Mouse (Mus musculus): Measurements from ENCODE around the gene Wtap. TPM values are rescaled to one million over a fixed set of nuclear protein-coding genes. Genes with fewer than 3 reads are reported as not detected.
"Not testable (repeated sequence)": the region's sequence is repeated elsewhere in the genome, so short reads cannot be mapped to it uniquely, and the experiment has no call there.

The Wtap gene
- polyA plus RNA-seq, 1 experiment from 2014 or later = 155 TPM

DNA sequence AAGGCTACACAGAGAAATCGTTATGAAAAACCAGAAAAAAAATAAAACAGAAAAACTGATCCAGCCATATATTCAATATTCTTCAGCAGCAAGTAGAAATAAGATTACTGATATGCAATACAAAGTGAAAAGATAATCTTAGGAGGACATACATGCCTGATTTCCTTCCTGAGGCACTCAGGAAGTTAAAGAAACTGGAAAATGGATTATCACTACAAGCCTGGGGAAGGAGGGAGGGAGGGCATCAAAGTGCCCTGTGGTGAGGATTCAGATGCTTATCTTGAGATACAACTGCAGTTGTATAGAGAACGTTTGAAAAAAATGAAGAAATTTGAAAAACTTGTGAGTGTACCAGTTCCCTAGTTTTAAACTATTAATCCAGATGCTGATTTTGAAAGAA lies 10.0 kb downstream of the Wtap start:
- H3K9ac ChIP-seq (replicated peaks; ENCODE audit: low read depth, low read length) = no peak overlapping the region
- no peak for ATAC-seq
- WGBS = 80% methylated on average over 2 of the region's 2 CpGs

DNA sequence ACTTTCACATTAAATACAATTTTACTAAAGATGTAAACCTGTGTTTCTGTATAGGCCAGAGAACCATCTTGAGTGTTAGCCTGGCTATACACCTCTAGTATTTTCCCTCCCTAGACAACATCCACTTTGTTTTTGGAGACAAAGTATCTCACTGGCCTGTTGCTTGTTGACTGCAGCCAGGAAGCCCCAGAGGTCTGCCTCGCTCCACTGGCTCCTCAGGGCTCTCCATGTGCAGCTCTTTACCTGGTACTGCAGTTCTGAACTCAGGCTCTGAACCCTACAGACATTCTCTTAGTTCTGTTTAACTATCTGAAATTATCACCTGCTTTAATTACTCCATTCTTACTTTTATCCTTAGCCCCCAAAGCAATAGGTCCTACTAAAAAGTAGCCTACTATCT lies 15.4 kb downstream of the Wtap start:
- 92% methylated on average over 1 of the region's 1 CpGs for WGBS
- H3K36me3 ChIP-seq (ENCODE audit: control insufficient read depth, insufficient read depth) = peaks cover 36% of the 10 kb centered on the region
- no peaks in the 10 kb centered on the region for H3K4me1 ChIP-seq (replicated peaks; ENCODE audit: control insufficient read depth, insufficient read depth, low read length)
- no peak overlapping the region for H3K4me3 ChIP-seq (replicated peaks; ENCODE audit: low read length)
- no peaks in the 10 kb centered on the region for H3K9me3 ChIP-seq (ENCODE audit: control insufficient read depth, low read length)
- ATAC-seq = no peak
- H3K27me3 ChIP-seq (replicated peaks; ENCODE audit: control insufficient read depth, insufficient read depth, low read length) = no peaks in the 10 kb centered on the region
- H3K9ac ChIP-seq (replicated peaks; ENCODE audit: low read depth, low read length) = no peak overlapping the region
- H3K27ac ChIP-seq (ENCODE audit: low read length) = no peak overlapping the region
- no peak overlapping the region for H3K4me2 ChIP-seq (ENCODE audit: low read length)

More for the DNA sequence above, 10.0 kb downstream of the Wtap start:
- Histone ChIP-seq H3K4me1 (replicated peaks; ENCODE audit: control insufficient read depth, insufficient read depth, low read length) (peaks cover 6% of the 10 kb centered on the region), H3K27me3 (replicated peaks; ENCODE audit: control insufficient read depth, insufficient read depth, low read length) (no peaks in the 10 kb centered on the region), H3K9me3 (ENCODE audit: control insufficient read depth, low read length) (no peaks in the 10 kb centered on the region), H3K27ac (ENCODE audit: low read length) (no peak overlapping the region), H3K4me2 (ENCODE audit: low read length) (no peak overlapping the region), H3K36me3 (ENCODE audit: control insufficient read depth, insufficient read depth) (peaks cover 28% of the 10 kb centered on the region), H3K4me3 (replicated peaks; ENCODE audit: low read length) (no peak overlapping the region)

DNA sequence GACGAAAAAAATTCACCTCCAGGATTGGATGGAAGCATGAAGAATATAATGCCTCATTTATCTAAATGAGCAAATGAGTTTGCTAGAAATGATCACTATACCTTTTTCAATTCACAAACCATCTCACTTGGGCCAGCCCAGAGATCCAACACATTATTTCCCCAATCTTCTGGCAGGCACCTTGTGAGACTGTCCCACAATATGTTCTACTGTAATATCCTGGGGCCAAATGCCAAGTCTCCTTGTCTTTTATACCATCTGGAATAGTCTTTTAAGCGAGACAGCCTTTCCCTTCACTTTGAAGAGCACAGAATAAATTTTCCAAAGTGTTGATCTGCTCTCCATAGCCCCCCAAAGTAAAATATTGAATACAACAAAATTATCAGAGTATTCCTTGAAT lies 20.1 kb downstream of the Wtap start:
- H3K4me1 ChIP-seq (replicated peaks; ENCODE audit: control insufficient read depth, insufficient read depth, low read length) = no peaks in the 10 kb centered on the region
- no peaks in the 10 kb centered on the region for H3K9me3 ChIP-seq (ENCODE audit: control insufficient read depth, low read length)
- 70% methylated on average over 2 of the region's 2 CpGs for WGBS
- H3K27me3 ChIP-seq (replicated peaks; ENCODE audit: control insufficient read depth, insufficient read depth, low read length) = no peaks in the 10 kb centered on the region
- ATAC-seq = no peak
- H3K4me3 ChIP-seq (replicated peaks; ENCODE audit: low read length) = no peak overlapping the region
- H3K36me3 ChIP-seq (ENCODE audit: control insufficient read depth, insufficient read depth) = peaks cover 16% of the 10 kb centered on the region
- H3K9ac ChIP-seq (replicated peaks; ENCODE audit: low read depth, low read length) = no peak overlapping the region
- no peak overlapping the region for H3K27ac ChIP-seq (ENCODE audit: low read length)
- no peak overlapping the region for H3K4me2 ChIP-seq (ENCODE audit: low read length)

DNA sequence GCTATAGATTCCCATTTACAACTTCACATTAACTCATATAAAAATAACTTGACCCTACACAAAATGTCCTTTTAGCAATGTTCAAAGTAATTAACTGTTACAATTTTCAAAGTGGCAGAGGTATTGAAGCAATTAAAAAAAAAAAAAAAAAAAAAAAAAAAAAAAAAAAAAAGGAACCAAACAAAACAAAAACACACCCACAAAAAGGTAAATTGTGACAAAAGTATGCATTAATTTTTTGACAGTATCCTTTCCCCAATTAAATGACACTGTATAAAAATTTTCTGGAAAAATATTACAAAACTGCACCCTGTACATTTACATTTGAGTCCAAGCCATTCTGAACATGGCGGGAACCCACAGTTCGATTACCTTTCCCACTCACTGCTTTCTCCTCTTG lies 26.8 kb downstream of the Wtap start:
- Histone ChIP-seq H3K27ac (ENCODE audit: low read length) (no peak overlapping the region), H3K4me1 (replicated peaks; ENCODE audit: control insufficient read depth, insufficient read depth, low read length) (no peaks in the 10 kb centered on the region), H3K9ac (replicated peaks; ENCODE audit: low read depth, low read length) (no peak overlapping the region), H3K27me3 (replicated peaks; ENCODE audit: control insufficient read depth, insufficient read depth, low read length) (no peaks in the 10 kb centered on the region), H3K9me3 (ENCODE audit: control insufficient read depth, low read length) (no peaks in the 10 kb centered on the region), H3K4me3 (replicated peaks; ENCODE audit: low read length) (no peak overlapping the region), H3K36me3 (ENCODE audit: control insufficient read depth, insufficient read depth) (peaks cover 13% of the 10 kb centered on the region), H3K4me2 (ENCODE audit: low read length) (no peak overlapping the region)
- no peak for ATAC-seq
- 93% methylated on average over 2 of the region's 2 CpGs for WGBS

DNA sequence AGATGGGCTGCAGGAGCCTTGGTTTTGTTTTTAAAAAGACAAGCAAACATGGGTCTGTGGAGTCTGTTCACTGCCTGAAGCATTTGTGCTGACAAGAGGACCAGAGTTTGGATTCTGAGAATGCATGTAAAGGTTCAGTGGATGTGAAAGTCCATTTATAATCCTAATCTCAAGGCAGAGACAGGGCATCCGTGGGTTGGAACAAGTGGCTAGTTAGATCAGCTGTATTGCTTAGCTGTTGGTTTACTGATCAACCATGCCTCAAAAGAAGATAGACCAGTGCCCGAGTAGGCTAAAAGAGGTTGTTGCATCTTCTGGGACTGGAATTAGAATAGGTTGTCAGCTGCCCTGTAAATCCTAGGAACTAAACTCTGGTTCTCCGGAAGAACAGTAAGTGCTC lies 30.5 kb downstream of the Wtap start:
- no peaks in the 10 kb centered on the region for H3K9me3 ChIP-seq (ENCODE audit: control insufficient read depth, low read length)
- H3K4me1 ChIP-seq (replicated peaks; ENCODE audit: control insufficient read depth, insufficient read depth, low read length) = peaks cover 6% of the 10 kb centered on the region
- H3K36me3 ChIP-seq (ENCODE audit: control insufficient read depth, insufficient read depth) = peaks cover 11% of the 10 kb centered on the region
- ATAC-seq = no peak
- 89% methylated on average over 3 of the region's 3 CpGs for WGBS
- H3K9ac ChIP-seq (replicated peaks; ENCODE audit: low read depth, low read length) = no peak overlapping the region
- no peaks in the 10 kb centered on the region for H3K27me3 ChIP-seq (replicated peaks; ENCODE audit: control insufficient read depth, insufficient read depth, low read length)
- H3K4me3 ChIP-seq (replicated peaks; ENCODE audit: low read length) = no peak overlapping the region
- H3K27ac ChIP-seq (ENCODE audit: low read length) = no peak overlapping the region
- H3K4me2 ChIP-seq (ENCODE audit: low read length) = no peak overlapping the region

DNA sequence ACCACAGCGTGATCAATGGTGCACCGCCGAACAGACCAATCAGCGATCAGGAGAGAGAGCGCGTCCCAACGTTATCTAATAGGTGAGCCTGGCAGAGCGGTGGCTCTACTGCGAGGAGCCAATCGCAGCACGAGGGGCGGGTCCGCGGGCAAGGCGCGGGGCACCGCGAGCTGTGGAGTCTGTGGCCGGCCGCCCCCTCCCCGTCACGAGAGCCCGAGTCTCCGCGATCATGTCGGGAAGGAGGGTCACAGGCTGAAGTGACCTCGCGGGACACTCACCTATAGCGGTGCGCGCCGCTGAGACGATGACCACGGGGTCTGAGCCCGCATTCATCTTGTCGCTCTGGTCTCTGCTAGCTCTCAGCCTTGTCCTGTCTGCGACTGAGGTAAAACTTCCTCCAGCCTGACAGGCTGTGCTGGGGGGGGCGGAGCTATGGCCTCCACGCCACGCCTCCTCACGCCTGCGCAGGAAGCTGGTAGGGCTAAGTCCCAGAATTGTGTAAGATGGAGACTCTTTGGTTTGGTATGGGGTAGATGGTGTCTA lies 33.6 kb downstream of the Wtap start, which contains the start of gene Acat2:
Gene Acat2 (minus strand): TSS at position 417 of the 543 bp plus-strand sequence.
- peak; percentile 99 for ATAC-seq
- H3K4me3 ChIP-seq (replicated peaks; ENCODE audit: low read length) = peak within 1 kb of the TSS; percentile 83
- peak within 1 kb of the TSS; percentile 95 for H3K27ac ChIP-seq (ENCODE audit: low read length)
- WGBS = under 1% methylated on average over 42 of the region's 42 CpGs
- H3K9me3 ChIP-seq (ENCODE audit: control insufficient read depth, low read length) = no peaks in the 10 kb centered on the region
- H3K4me1 ChIP-seq (replicated peaks; ENCODE audit: control insufficient read depth, insufficient read depth, low read length) = peaks cover 8% of the 10 kb centered on the region
- H3K27me3 ChIP-seq (replicated peaks; ENCODE audit: control insufficient read depth, insufficient read depth, low read length) = no peaks in the 10 kb centered on the region
- H3K36me3 ChIP-seq (ENCODE audit: control insufficient read depth, insufficient read depth) = no peaks in the 10 kb centered on the region
- H3K4me2 ChIP-seq (ENCODE audit: low read length) = peak within 1 kb of the TSS; percentile 64
- H3K9ac ChIP-seq (replicated peaks; ENCODE audit: low read depth, low read length) = peak within 1 kb of the TSS; percentile 73

DNA sequence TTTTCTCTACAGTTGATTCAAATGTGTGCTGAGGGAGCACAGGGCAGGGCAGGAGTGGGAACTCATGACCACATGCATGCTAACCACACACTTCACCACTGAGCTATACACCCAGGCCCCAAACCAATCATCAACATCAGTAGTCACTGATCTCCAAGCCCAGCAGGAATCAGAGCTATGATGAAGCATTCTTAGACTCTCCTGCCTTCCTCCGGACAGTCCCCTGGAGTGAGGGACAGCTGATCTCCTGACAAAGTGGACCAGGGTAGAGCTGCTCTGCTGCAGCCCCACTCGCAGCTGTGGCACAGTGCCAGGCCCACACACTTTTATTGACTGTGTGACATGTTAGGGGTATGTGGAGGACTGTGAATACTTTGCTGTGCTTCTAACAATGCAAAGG lies 34.6 kb downstream of the Wtap start:
- H3K9ac ChIP-seq (replicated peaks; ENCODE audit: low read depth, low read length); H3K27me3 ChIP-seq (replicated peaks; ENCODE audit: control insufficient read depth, insufficient read depth, low read length); ATAC-seq; H3K9me3 ChIP-seq (ENCODE audit: control insufficient read depth, low read length); H3K36me3 ChIP-seq (ENCODE audit: control insufficient read depth, insufficient read depth); H3K27ac ChIP-seq (ENCODE audit: low read length); H3K4me1 ChIP-seq (replicated peaks; ENCODE audit: control insufficient read depth, insufficient read depth, low read length): not testable (repeated sequence)
- WGBS = 22% methylated on average over 1 of the region's 2 CpGs
- H3K4me2 ChIP-seq (ENCODE audit: low read length) = peak overlapping the region; percentile 47
- H3K4me3 ChIP-seq (replicated peaks; ENCODE audit: low read length) = peak overlapping the region; percentile 30

DNA sequence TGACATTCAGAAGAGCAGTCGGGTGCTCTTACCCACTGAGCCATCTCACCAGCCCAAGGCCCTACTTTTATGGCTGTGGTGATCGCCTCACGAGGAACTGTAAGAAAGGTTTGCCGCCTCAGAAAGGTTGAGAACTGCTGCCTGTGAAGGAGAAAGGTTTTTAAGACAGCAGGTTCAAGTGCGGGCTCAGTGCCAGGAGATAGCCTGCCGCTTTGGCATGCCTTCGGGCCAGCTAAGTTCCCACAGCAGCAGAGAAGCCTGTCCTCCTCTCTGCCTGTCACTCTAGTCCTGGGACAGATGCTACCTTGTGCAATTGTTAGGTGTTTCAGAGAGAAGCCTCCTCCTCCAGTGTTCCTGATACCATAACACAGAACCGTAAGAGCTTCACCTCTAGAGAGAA lies 37.3 kb downstream of the Wtap start:
- peaks cover 8% of the 10 kb centered on the region for H3K4me1 ChIP-seq (replicated peaks; ENCODE audit: control insufficient read depth, insufficient read depth, low read length)
- WGBS = 87% methylated on average over 8 of the region's 8 CpGs

DNA sequence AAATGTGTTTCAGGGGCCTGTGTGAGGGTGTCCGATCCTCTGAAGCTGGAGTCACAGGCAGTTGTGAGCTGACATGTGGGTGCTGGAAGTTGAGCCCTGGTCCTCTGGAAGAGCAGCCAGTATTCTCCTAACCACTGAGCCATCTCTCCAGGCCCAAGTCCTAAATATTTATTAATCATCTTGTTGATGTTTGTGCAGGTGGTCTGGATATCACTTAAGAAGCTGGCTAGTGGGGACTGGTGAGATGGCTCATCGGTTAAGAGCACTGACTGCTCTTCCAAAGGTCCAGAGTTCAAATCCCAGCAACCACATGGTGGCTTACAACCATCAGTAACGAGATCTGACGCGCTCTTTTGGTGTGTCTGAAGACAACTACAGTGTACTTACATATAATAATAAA lies 44.3 kb downstream of the Wtap start:
- Histone ChIP-seq H3K4me2 (ENCODE audit: low read length) (no peak overlapping the region), H3K36me3 (ENCODE audit: control insufficient read depth, insufficient read depth) (peaks cover 34% of the 10 kb centered on the region), H3K9ac (replicated peaks; ENCODE audit: low read depth, low read length) (no peak overlapping the region), H3K4me1 (replicated peaks; ENCODE audit: control insufficient read depth, insufficient read depth, low read length) (no peaks in the 10 kb centered on the region), H3K9me3 (ENCODE audit: control insufficient read depth, low read length) (no peaks in the 10 kb centered on the region), H3K27me3 (replicated peaks; ENCODE audit: control insufficient read depth, insufficient read depth, low read length) (no peaks in the 10 kb centered on the region), H3K4me3 (replicated peaks; ENCODE audit: low read length) (no peak overlapping the region), H3K27ac (ENCODE audit: low read length) (no peak overlapping the region)
- no peak for ATAC-seq
- 97% methylated on average over 5 of the region's 5 CpGs for WGBS

More for the DNA sequence above, 37.3 kb downstream of the Wtap start:
- Histone ChIP-seq H3K9me3 (ENCODE audit: control insufficient read depth, low read length) (no peaks in the 10 kb centered on the region), H3K9ac (replicated peaks; ENCODE audit: low read depth, low read length) (no peak overlapping the region), H3K4me2 (ENCODE audit: low read length) (no peak overlapping the region), H3K27me3 (replicated peaks; ENCODE audit: control insufficient read depth, insufficient read depth, low read length) (no peaks in the 10 kb centered on the region), H3K4me3 (replicated peaks; ENCODE audit: low read length) (no peak overlapping the region), H3K36me3 (ENCODE audit: control insufficient read depth, insufficient read depth) (peaks cover 4% of the 10 kb centered on the region), H3K27ac (ENCODE audit: low read length) (no peak overlapping the region)
- ATAC-seq = no peak

Data from forebrain, embryonic 16.5 days (tissue).